Mouse (Mus musculus) fibroblast of lung, adult 2 months (primary cell): ENCODE measurements around the gene Rnf126.
A peak's percentile ranks its signal among the peaks of the same experiment; 100 is the strongest.

Source experiments
- DNase-seq: peaks from one replicate; pipeline ENCODE4 v3.0.0-alpha.2; 2011; ENCODE audit warnings: low read depth

Rnf126 gene

GRCm38 (mm10) chr10:79792339-79793040, 25.7 kb upstream of the Rnf126 start:
- DNase-seq: no peak

GRCm38 (mm10) chr10:79790861-79791260, 24.1 kb upstream of the Rnf126 start, which contains the start of gene Prss57:
Gene Prss57 (minus strand): TSS chr10:79790961.
- DNase-seq: no peak

- no peak for DNase-seq
These were observed 22.8 kb upstream of the Rnf126 start for GRCm38 (mm10) chr10:79789581-79789980.

GRCm38 (mm10) chr10:79788386-79789158, 21.8 kb upstream of the Rnf126 start:
- DNase-seq: no peak

GRCm38 (mm10) chr10:79783920-79784800, 17.4 kb upstream of the Rnf126 start:
- no peak for DNase-seq

GRCm38 (mm10) chr10:79783050-79783449, 16.3 kb upstream of the Rnf126 start:
- no peak for DNase-seq

GRCm38 (mm10) chr10:79781956-79782355, 15.2 kb upstream of the Rnf126 start:
- no peak for DNase-seq

GRCm38 (mm10) chr10:79781139-79781538, 14.4 kb upstream of the Rnf126 start:
- DNase-seq: no peak

GRCm38 (mm10) chr10:79780664-79781015, 13.9 kb upstream of the Rnf126 start:
- no peak for DNase-seq

- DNase-seq: peak; percentile 60
These were observed 13.3 kb upstream of the Rnf126 start for GRCm38 (mm10) chr10:79779784-79780663.

GRCm38 (mm10) chr10:79779193-79779592, 12.4 kb upstream of the Rnf126 start:
- DNase-seq: no peak

- DNase-seq: peak; percentile 75
These were observed 11.3 kb upstream of the Rnf126 start for GRCm38 (mm10) chr10:79778006-79778405.

GRCm38 (mm10) chr10:79777103-79777531, 10.4 kb upstream of the Rnf126 start, which contains the start of gene Fstl3:
Gene Fstl3 (plus strand): TSS chr10:79777272.
- DNase-seq: no peak

GRCm38 (mm10) chr10:79774486-79775279, 7.9 kb upstream of the Rnf126 start:
- no peak for DNase-seq

- DNase-seq: no peak
These were observed 6.5 kb upstream of the Rnf126 start for GRCm38 (mm10) chr10:79773208-79773607.

GRCm38 (mm10) chr10:79772320-79772719, 5.6 kb upstream of the Rnf126 start:
- DNase-seq: no peak

- no peak for DNase-seq
These were observed 2.6 kb upstream of the Rnf126 start for GRCm38 (mm10) chr10:79769329-79769728.

GRCm38 (mm10) chr10:79768400-79768799, 1.6 kb upstream of the Rnf126 start:
- peak; percentile 22 for DNase-seq

- DNase-seq: peak; percentile 82
These were observed 856 bp upstream of the Rnf126 start for GRCm38 (mm10) chr10:79767372-79768244.
